In genomic region chr11:70607611-70608010, GRCm38 (mm10) we compare ENCODE assay signal across 39 mouse cellular contexts. TPM values are rescaled to one million over a fixed set of nuclear protein-coding genes. Genes with fewer than 3 reads are reported as not detected.
"Had no signal": no experiment of that assay in that cellular context is flagged by ENCODE, and none has a peak within 500 bp of the region (broad histone marks: within the 10 kb centered on the region; RNA-seq: fewer than 3 reads in every experiment).

No protein-coding gene starts in this region.

- H3K4me2 ChIP-seq: embryonic facial prominence, embryonic 12.5 days; embryonic facial prominence, embryonic 13.5 days; embryonic facial prominence, embryonic 15.5 days; forebrain, embryonic 12.5 days; forebrain, embryonic 13.5 days; forebrain, embryonic 15.5 days had no signal

- H3K9ac ChIP-seq: embryonic facial prominence, embryonic 12.5 days; embryonic facial prominence, embryonic 13.5 days; embryonic facial prominence, embryonic 15.5 days; forebrain, embryonic 12.5 days; forebrain, embryonic 13.5 days; forebrain, embryonic 15.5 days; forebrain, postnatal 0 days had no signal

- H3K9me3 ChIP-seq: embryonic facial prominence, embryonic 10.5 days; embryonic facial prominence, embryonic 12.5 days; embryonic facial prominence, embryonic 13.5 days; embryonic facial prominence, embryonic 15.5 days; forebrain, embryonic 10.5 days; forebrain, embryonic 12.5 days; forebrain, embryonic 13.5 days; forebrain, embryonic 15.5 days had no signal

- H3K27me3 ChIP-seq: embryonic facial prominence, embryonic 12.5 days; embryonic facial prominence, embryonic 13.5 days; embryonic facial prominence, embryonic 15.5 days; forebrain, embryonic 12.5 days; forebrain, embryonic 13.5 days; forebrain, embryonic 15.5 days had no signal

- H3K4me1 ChIP-seq: embryonic facial prominence, embryonic 10.5 days; embryonic facial prominence, embryonic 12.5 days; embryonic facial prominence, embryonic 13.5 days; embryonic facial prominence, embryonic 15.5 days; forebrain, embryonic 10.5 days; forebrain, embryonic 12.5 days; forebrain, embryonic 13.5 days; forebrain, embryonic 15.5 days had no signal

- DNase-seq: cerebellum, adult 2 months; cerebellum, adult 8-10 months; cerebellum, adult 9-10 months; cerebellum, adult 9-11 months; cerebellum, postnatal 10 days; cerebellum, postnatal 14 days; cerebellum, postnatal 25 days; cerebellum, postnatal 36 days; embryo, embryonic 11 days; forebrain, postnatal 0 days; gastrocnemius, adult 2 months; gastrocnemius, postnatal 10 days; gastrocnemius, postnatal 14 days; gastrocnemius, postnatal 25 days; gastrocnemius, postnatal 36 days; heart, adult 18-20 months; heart, adult 2 months had no signal

- H3K27ac ChIP-seq: embryonic facial prominence, embryonic 10.5 days; embryonic facial prominence, embryonic 12.5 days; embryonic facial prominence, embryonic 13.5 days; embryonic facial prominence, embryonic 15.5 days; forebrain, embryonic 12.5 days; forebrain, embryonic 13.5 days; forebrain, embryonic 15.5 days; gastrocnemius, adult 2 months; heart, adult 2 months had no signal

- ATAC-seq: forebrain, embryonic 13.5 days; forebrain, embryonic 14.5 days; forebrain, embryonic 15.5 days; forebrain, embryonic 16.5 days; forebrain, postnatal 0 days had no signal

- H3K4me3 ChIP-seq: embryonic facial prominence, embryonic 10.5 days; embryonic facial prominence, embryonic 12.5 days; embryonic facial prominence, embryonic 13.5 days; embryonic facial prominence, embryonic 15.5 days; erythroblast, embryonic 14.5 days; forebrain, embryonic 10.5 days; forebrain, embryonic 12.5 days; forebrain, embryonic 13.5 days; forebrain, embryonic 15.5 days; gastrocnemius, adult 2 months; heart, adult 2 months had no signal

RNA-seq across cellular contexts. Expression of gene 4930544D05Rik, which starts 8.0 kb away (rescaled TPM):
- total RNA-seq: common myeloid progenitor, adult 5-6 weeks; gastrocnemius, adult 18-20 months; gastrocnemius, adult 2 months; gastrocnemius, adult 8-10 months; gastrocnemius, postnatal 10 days; gastrocnemius, postnatal 14 days; gastrocnemius, postnatal 25 days; gastrocnemius, postnatal 36 days; gastrocnemius, postnatal 4 days; granulocyte monocyte progenitor cell, adult 5-6 weeks; heart, adult 18-20 months; heart, adult 2 months; heart, adult 8-10 months had no signal
- polyA plus RNA-seq: cerebellum, adult 2 months; cortical plate, adult 2 months; embryonic facial prominence, embryonic 10.5 days; embryonic facial prominence, embryonic 11.5 days; embryonic facial prominence, embryonic 12.5 days; embryonic facial prominence, embryonic 13.5 days; embryonic facial prominence, embryonic 14.5 days; embryonic facial prominence, embryonic 15.5 days; erythroblast, embryonic 14.5 days; forebrain, embryonic 10.5 days; forebrain, embryonic 11.5 days; forebrain, embryonic 12.5 days; forebrain, embryonic 13.5 days; forebrain, embryonic 14.5 days; forebrain, embryonic 15.5 days; forebrain, embryonic 16.5 days; forebrain, postnatal 0 days; frontal cortex, adult 2 months had no signal

RNA-seq across cellular contexts. Expression of gene Chrne, which starts 11.4 kb away (rescaled TPM):
- total RNA-seq: forebrain, postnatal 0 days; granulocyte monocyte progenitor cell, adult 5-6 weeks; heart, adult 18-20 months; heart, adult 2 months; heart, adult 8-10 months had no signal
- polyA plus RNA-seq: embryonic facial prominence, embryonic 10.5 days; embryonic facial prominence, embryonic 11.5 days; embryonic facial prominence, embryonic 12.5 days; embryonic facial prominence, embryonic 13.5 days; forebrain, embryonic 10.5 days; forebrain, embryonic 11.5 days; forebrain, embryonic 12.5 days; forebrain, embryonic 13.5 days; forebrain, embryonic 14.5 days; heart, adult 2 months had no signal

RNA-seq across cellular contexts. Expression of gene Gp1ba, which starts 31.3 kb away (rescaled TPM):
- total RNA-seq: gastrocnemius, adult 2 months; gastrocnemius, adult 8-10 months; gastrocnemius, postnatal 25 days; gastrocnemius, postnatal 36 days; granulocyte monocyte progenitor cell, adult 5-6 weeks had no signal
- polyA plus RNA-seq: cerebellum, adult 2 months; cortical plate, adult 2 months; frontal cortex, adult 2 months had no signal
